Mouse (Mus musculus) myocyte (in vitro differentiated cells): ENCODE results near the gene Lmnb2. TPM values are rescaled to one million over a fixed set of nuclear protein-coding genes. Genes with fewer than 3 reads are reported as not detected.
A peak's percentile ranks its signal among the peaks of the same experiment; 100 is the strongest.

ENCODE experiments used
- H3K27me3 ChIP-seq: one replicate; pipeline ENCODE4 v1.6.1; 2011; ENCODE audit not compliant: control insufficient read depth, insufficient read depth, insufficient read length
- H3K36me3 ChIP-seq: one replicate; pipeline ENCODE4 v1.6.1; 2011; ENCODE audit not compliant: control insufficient read depth, insufficient read depth
- H3K4me2 ChIP-seq: one replicate; pipeline ENCODE4 v1.6.1; 2011; ENCODE audit warnings: low read depth, control low read depth
- H3K4me3 ChIP-seq: one replicate; pipeline ENCODE4 v1.5.1; 2011; ENCODE audit warnings: mild to moderate bottlenecking, control low read depth, moderate library complexity
- H3K79me2 ChIP-seq: one replicate; pipeline ENCODE4 v1.6.1; 2011; ENCODE audit not compliant: control insufficient read depth, insufficient read depth
- H3ac ChIP-seq: one replicate; pipeline ENCODE4 v1.6.1; 2011; ENCODE audit not compliant: control insufficient read depth, insufficient read length
- CEBPB ChIP-seq: IDR thresholded peaks from 2 replicates; pipeline ENCODE4 v1.6.1; 2011; ENCODE audit warnings: mild to moderate bottlenecking, moderate library complexity; ENCODE audit not compliant: poor library complexity, insufficient read depth, severe bottlenecking
- E2F4 ChIP-seq: IDR thresholded peaks from one replicate; pipeline ENCODE4 v1.6.1; 2011; ENCODE audit warnings: mild to moderate bottlenecking, control low read depth, moderate library complexity; ENCODE audit not compliant: insufficient read depth
- MAX ChIP-seq: IDR thresholded peaks from one replicate; pipeline ENCODE4 v1.6.1; 2011; ENCODE audit warnings: low read depth, mild to moderate bottlenecking, control low read depth
- MYOD1 ChIP-seq, 3 experiments: IDR thresholded peaks; one replicate each; pipeline ENCODE4 v1.6.1; 2011; ENCODE audit warnings: control low read depth in 2 of 3, low read depth in 2 of 3, mild to moderate bottlenecking in 2 of 3, moderate library complexity in 1 of 3; ENCODE audit not compliant: insufficient read length in 2 of 3, control insufficient read depth in 1 of 3
- MYOG ChIP-seq, 3 experiments: IDR thresholded peaks; one replicate each; pipeline ENCODE4 v1.6.1; 2011; ENCODE audit warnings: control low read depth in 2 of 3, low read depth in 2 of 3, mild to moderate bottlenecking in 2 of 3; ENCODE audit not compliant: insufficient read length in 2 of 3, control insufficient read depth in 1 of 3, insufficient read depth in 1 of 3
- POLR2A ChIP-seq: IDR thresholded peaks from one replicate; pipeline ENCODE4 v1.6.1; 2011; ENCODE audit warnings: low read depth, mild to moderate bottlenecking, control low read depth, moderate library complexity; ENCODE audit not compliant: insufficient read length
- POLR2AphosphoS2 ChIP-seq: IDR thresholded peaks from one replicate; pipeline ENCODE4 v1.6.1; 2011; ENCODE audit warnings: low read depth, control low read depth; ENCODE audit not compliant: insufficient read length
- REST ChIP-seq: IDR thresholded peaks from one replicate; pipeline ENCODE4 v1.6.1; 2011; ENCODE audit warnings: mild to moderate bottlenecking, control low read depth, moderate library complexity; ENCODE audit not compliant: insufficient read depth, insufficient read length
- SRF ChIP-seq: IDR thresholded peaks from one replicate; pipeline ENCODE4 v1.6.1; 2011; ENCODE audit warnings: low read depth; ENCODE audit not compliant: control insufficient read depth, insufficient read length
- TCF12 ChIP-seq: IDR thresholded peaks from one replicate; pipeline ENCODE4 v1.6.1; 2011; ENCODE audit warnings: mild to moderate bottlenecking, control low read depth; ENCODE audit not compliant: poor library complexity, insufficient read depth, severe bottlenecking
- TCF3 ChIP-seq: IDR thresholded peaks from one replicate; pipeline ENCODE4 v1.6.1; 2011; ENCODE audit warnings: low read depth, control low read depth; ENCODE audit not compliant: insufficient read length
- USF1 ChIP-seq: IDR thresholded peaks from one replicate; pipeline ENCODE4 v1.6.1; 2011; ENCODE audit warnings: low read depth, mild to moderate bottlenecking, control low read depth, moderate library complexity
- polyA plus RNA-seq: library from polyadenylated mRNA; unstranded; fragments of >200 nt; fragmentation: generic; extraction: Trizol; gene quantifications from one replicate; pipeline ENCODE4 v1.2.1, GENCODE M21; 2012; ENCODE audit warnings: missing spikeins

The Lmnb2 gene
- polyA plus RNA-seq, 1 experiment: 65.2 TPM

GRCm38 (mm10) chr10:80946684-80947437, 28.8 kb upstream of the Lmnb2 start:
- Histone ChIP-seq H3K79me2 (no peaks in the 10 kb centered on the region), H3K4me2 (peak overlapping the region; percentile 62), H3K27me3 (no peaks in the 10 kb centered on the region), H3K4me3 (no peak overlapping the region), H3K36me3 (no peaks in the 10 kb centered on the region), H3ac (no peak overlapping the region)
- no peak for TF ChIP-seq MYOD1 (IDR thresholded peaks at IDR 0.05; ENCODE audit: control insufficient read depth in 1 of 3, insufficient read length in 2 of 3, low read depth in 2 of 3)
- TF ChIP-seq MYOG (IDR thresholded peaks at IDR 0.05; ENCODE audit: control insufficient read depth in 1 of 3, insufficient read depth in 1 of 3, insufficient read length in 2 of 3, low read depth in 2 of 3): no peak
- no peak for TF ChIP-seq TCF3
- TF ChIP-seq POLR2A: no peak
- TF ChIP-seq TCF12: no peak
- TF ChIP-seq POLR2AphosphoS2: no peak

- TF ChIP-seq MYOG (IDR thresholded peaks at IDR 0.05; ENCODE audit: control insufficient read depth in 1 of 3, insufficient read depth in 1 of 3, insufficient read length in 2 of 3, low read depth in 2 of 3) (no peak), TCF12 (no peak), USF1 (no peak), POLR2AphosphoS2 (no peak), SRF (no peak), E2F4 (no peak), REST (no peak), POLR2A (no peak), CEBPB (no peak)
- Histone ChIP-seq H3K79me2 (no peaks in the 10 kb centered on the region), H3ac (no peak overlapping the region), H3K4me3 (no peak overlapping the region), H3K36me3 (no peaks in the 10 kb centered on the region), H3K4me2 (no peak overlapping the region), H3K27me3 (no peaks in the 10 kb centered on the region)
Measured at GRCm38 (mm10) chr10:80944231-80944630, 26.2 kb upstream of the Lmnb2 start.

- no peak overlapping the region for H3ac ChIP-seq
- no peak for TF ChIP-seq E2F4
- TF ChIP-seq MYOG (IDR thresholded peaks at IDR 0.05; ENCODE audit: control insufficient read depth in 1 of 3, insufficient read depth in 1 of 3, insufficient read length in 2 of 3, low read depth in 2 of 3): peak in 1 of 3 experiments; percentile 62
- peak in 2 of 3 experiments; percentile 67 to 73 for TF ChIP-seq MYOD1 (IDR thresholded peaks at IDR 0.05; ENCODE audit: control insufficient read depth in 1 of 3, insufficient read length in 2 of 3, low read depth in 2 of 3)
- no peak for TF ChIP-seq CEBPB
- no peaks in the 10 kb centered on the region for H3K27me3 ChIP-seq
- H3K4me2 ChIP-seq: no peak overlapping the region
- H3K4me3 ChIP-seq: no peak overlapping the region
- no peaks in the 10 kb centered on the region for H3K36me3 ChIP-seq
- no peaks in the 10 kb centered on the region for H3K79me2 ChIP-seq
Measured at GRCm38 (mm10) chr10:80943701-80944100, 25.7 kb upstream of the Lmnb2 start.

GRCm38 (mm10) chr10:80942919-80943318, 24.9 kb upstream of the Lmnb2 start:
- Histone ChIP-seq H3K4me3 (no peak overlapping the region), H3K4me2 (no peak overlapping the region), H3K36me3 (no peaks in the 10 kb centered on the region), H3K27me3 (no peaks in the 10 kb centered on the region), H3ac (no peak overlapping the region), H3K79me2 (no peaks in the 10 kb centered on the region)
- TF ChIP-seq MAX: no peak
- no peak for TF ChIP-seq USF1
- no peak for TF ChIP-seq TCF3
- TF ChIP-seq TCF12: no peak
- TF ChIP-seq SRF: no peak
- TF ChIP-seq POLR2A: no peak
- TF ChIP-seq E2F4: no peak
- TF ChIP-seq MYOG (IDR thresholded peaks at IDR 0.05; ENCODE audit: control insufficient read depth in 1 of 3, insufficient read depth in 1 of 3, insufficient read length in 2 of 3, low read depth in 2 of 3): no peak
- no peak for TF ChIP-seq CEBPB
- no peak for TF ChIP-seq REST
- TF ChIP-seq POLR2AphosphoS2: no peak
- no peak for TF ChIP-seq MYOD1 (IDR thresholded peaks at IDR 0.05; ENCODE audit: control insufficient read depth in 1 of 3, insufficient read length in 2 of 3, low read depth in 2 of 3)

GRCm38 (mm10) chr10:80940988-80941347, 22.9 kb upstream of the Lmnb2 start:
- Histone ChIP-seq H3K36me3 (no peaks in the 10 kb centered on the region), H3K4me3 (no peak overlapping the region), H3K4me2 (peak overlapping the region; percentile 66), H3K27me3 (no peaks in the 10 kb centered on the region), H3ac (no peak overlapping the region), H3K79me2 (no peaks in the 10 kb centered on the region)
- TF ChIP-seq USF1 (no peak), MAX (no peak), POLR2AphosphoS2 (no peak), MYOD1 (IDR thresholded peaks at IDR 0.05; ENCODE audit: control insufficient read depth in 1 of 3, insufficient read length in 2 of 3, low read depth in 2 of 3) (no peak), CEBPB (no peak), SRF (no peak), E2F4 (no peak), MYOG (IDR thresholded peaks at IDR 0.05; ENCODE audit: control insufficient read depth in 1 of 3, insufficient read depth in 1 of 3, insufficient read length in 2 of 3, low read depth in 2 of 3) (no peak), POLR2A (no peak), TCF12 (no peak), TCF3 (no peak), REST (no peak)
